Mouse (Mus musculus) kidney, adult 10 weeks (tissue): ENCODE data around the gene Slfn1. TPM values are rescaled to one million over a fixed set of nuclear protein-coding genes. Genes with fewer than 3 reads are reported as not detected.

Experiments
- polyA plus RNA-seq: library from polyadenylated mRNA; stranded (reverse); fragments of 350-450 nt; fragmentation: Illumina TruSeq; extraction: RNeasy Lipid Tissue Mini Kit (QIAGEN cat#74804); gene quantifications from one replicate; pipeline ENCODE4 v1.2.3, GENCODE M21; 2014; ENCODE audit warnings: low read depth, low replicate concordance

Slfn1 gene
- not detected for polyA plus RNA-seq

GRCm38 (mm10) chr11:83116597-83117227, at the start of gene Slfn1:
TSS of gene Slfn1 (plus strand) at chr11:83116849.

Other genes with a start within 250 kb of the Slfn1 start
- 28.4 TPM for gene Rffl, start 245.6 kb upstream of the Slfn1 start, polyA plus RNA-seq
- 6.6 TPM for gene Rad51d, start 226.2 kb upstream of the Slfn1 start, polyA plus RNA-seq
- not detected for gene Fndc8, start 224.7 kb upstream of the Slfn1 start, polyA plus RNA-seq
- 1.5 TPM for gene Nle1, start 208.4 kb upstream of the Slfn1 start, polyA plus RNA-seq
- gene Unc45b, start 206.3 kb upstream of the Slfn1 start, polyA plus RNA-seq, result 1.3 TPM
- gene Slfn5, start 165.5 kb upstream of the Slfn1 start, polyA plus RNA-seq, result 55.3 TPM
- gene Slfn9, start 125.0 kb upstream of the Slfn1 start, polyA plus RNA-seq, result 1.0 TPM
- gene Slfn8, start 96.0 kb upstream of the Slfn1 start, polyA plus RNA-seq, result 4.1 TPM
- gene Slfn2, start 51.7 kb upstream of the Slfn1 start, polyA plus RNA-seq, result 9.9 TPM
- not detected for gene Slfn4, start 58.3 kb downstream of the Slfn1 start, polyA plus RNA-seq
- gene Slfn3, start 74.5 kb downstream of the Slfn1 start, polyA plus RNA-seq, result 7.4 TPM
- not detected for gene Slfn14, start 169.9 kb downstream of the Slfn1 start, polyA plus RNA-seq
- gene Ap2b1, start 182.2 kb downstream of the Slfn1 start, polyA plus RNA-seq, result 39.0 TPM
- 32.7 TPM for gene Pex12, start 185.7 kb downstream of the Slfn1 start, polyA plus RNA-seq